Mouse (Mus musculus): ENCODE data around the gene Npr1. TPM values are rescaled to one million over a fixed set of nuclear protein-coding genes. Genes with fewer than 3 reads are reported as not detected.

The Npr1 gene
- total and polyA plus RNA-seq, 2 experiments from 2014 or later = 2.8 to 6.2 TPM

DNA sequence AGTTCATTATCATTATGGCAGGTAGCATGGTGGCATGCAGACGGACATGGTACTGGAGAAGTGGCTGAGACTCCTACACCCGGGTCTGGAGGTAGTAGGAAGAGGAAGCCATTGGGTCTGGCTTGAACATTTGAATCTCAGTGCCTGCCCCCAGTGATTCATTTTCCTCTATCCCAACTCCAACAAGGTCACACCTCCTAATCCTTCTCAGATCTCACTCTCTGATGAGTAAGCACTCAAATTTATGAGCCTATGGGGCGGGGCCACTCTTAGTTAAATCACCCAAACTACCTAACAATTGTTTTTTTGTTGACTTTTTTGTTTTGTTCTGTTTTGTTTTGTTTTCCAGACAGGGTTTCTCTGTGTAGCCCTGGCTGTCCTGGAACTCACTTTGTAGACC is 21.7 kb downstream of the Npr1 start:
- Histone ChIP-seq H3K4me3 (ENCODE audit: low read length) (no peak overlapping the region), H3K27me3 (ENCODE audit: insufficient read depth, low read length) (no peaks in the 10 kb centered on the region), H3K4me1 (ENCODE audit: insufficient read depth, low read length) (no peaks in the 10 kb centered on the region; the same call in 1 of the 2 replicates), H3K27ac (no peak overlapping the region), H3K9ac (replicated peaks; ENCODE audit: low read length) (no peak overlapping the region), H3K4me2 (ENCODE audit: low read depth, low read length) (no peak overlapping the region), H3K9me3 (ENCODE audit: low read length) (no peaks in the 10 kb centered on the region), H3K36me3 (ENCODE audit: insufficient read depth, low read length) (no peaks in the 10 kb centered on the region)
- no peak for TF ChIP-seq CTCF (IDR thresholded peaks at IDR 0.05; ENCODE audit: low read depth)
- 92% methylated on average over 3 of the region's 3 CpGs for WGBS
- ATAC-seq = no peak
- DNase-seq (ENCODE audit: low spot score) = no peak

- H3K4me3 ChIP-seq (ENCODE audit: low read length) = no peak overlapping the region
- DNase-seq (ENCODE audit: low spot score) (no peak), ATAC-seq (no peak)
- H3K36me3 ChIP-seq (ENCODE audit: insufficient read depth, low read length) = no peaks in the 10 kb centered on the region
- WGBS = 91% methylated on average over 2 of the region's 2 CpGs
- no peak overlapping the region for H3K9ac ChIP-seq (replicated peaks; ENCODE audit: low read length)
- no peaks in the 10 kb centered on the region for H3K4me1 ChIP-seq (ENCODE audit: insufficient read depth, low read length)
- H3K27ac ChIP-seq = no peak overlapping the region
- no peak overlapping the region for H3K4me2 ChIP-seq (ENCODE audit: low read depth, low read length)
- no peaks in the 10 kb centered on the region for H3K9me3 ChIP-seq (ENCODE audit: low read length)
- TF ChIP-seq CTCF (IDR thresholded peaks at IDR 0.05; ENCODE audit: low read depth) = no peak
- H3K27me3 ChIP-seq (ENCODE audit: insufficient read depth, low read length) = no peaks in the 10 kb centered on the region
Observed at GRCm38 (mm10) chr3:90440756-90441155, 24.9 kb downstream of the Npr1 start.

GRCm38 (mm10) chr3:90437131-90437530 is 28.5 kb downstream of the Npr1 start:
- Histone ChIP-seq H3K36me3 (ENCODE audit: insufficient read depth, low read length) (no peaks in the 10 kb centered on the region), H3K4me1 (ENCODE audit: insufficient read depth, low read length) (peaks cover 3% of the 10 kb centered on the region), H3K27ac (no peak overlapping the region), H3K9me3 (ENCODE audit: low read length) (no peaks in the 10 kb centered on the region), H3K9ac (replicated peaks; ENCODE audit: low read length) (no peak overlapping the region), H3K4me2 (ENCODE audit: low read depth, low read length) (no peak overlapping the region), H3K27me3 (ENCODE audit: insufficient read depth, low read length) (no peaks in the 10 kb centered on the region), H3K4me3 (ENCODE audit: low read length) (no peak overlapping the region)
- DNase-seq (ENCODE audit: low spot score) (no peak), ATAC-seq (no peak)
- 78% methylated on average over 4 of the region's 4 CpGs for WGBS
- no peak for TF ChIP-seq CTCF (IDR thresholded peaks at IDR 0.05; ENCODE audit: low read depth)

DNA sequence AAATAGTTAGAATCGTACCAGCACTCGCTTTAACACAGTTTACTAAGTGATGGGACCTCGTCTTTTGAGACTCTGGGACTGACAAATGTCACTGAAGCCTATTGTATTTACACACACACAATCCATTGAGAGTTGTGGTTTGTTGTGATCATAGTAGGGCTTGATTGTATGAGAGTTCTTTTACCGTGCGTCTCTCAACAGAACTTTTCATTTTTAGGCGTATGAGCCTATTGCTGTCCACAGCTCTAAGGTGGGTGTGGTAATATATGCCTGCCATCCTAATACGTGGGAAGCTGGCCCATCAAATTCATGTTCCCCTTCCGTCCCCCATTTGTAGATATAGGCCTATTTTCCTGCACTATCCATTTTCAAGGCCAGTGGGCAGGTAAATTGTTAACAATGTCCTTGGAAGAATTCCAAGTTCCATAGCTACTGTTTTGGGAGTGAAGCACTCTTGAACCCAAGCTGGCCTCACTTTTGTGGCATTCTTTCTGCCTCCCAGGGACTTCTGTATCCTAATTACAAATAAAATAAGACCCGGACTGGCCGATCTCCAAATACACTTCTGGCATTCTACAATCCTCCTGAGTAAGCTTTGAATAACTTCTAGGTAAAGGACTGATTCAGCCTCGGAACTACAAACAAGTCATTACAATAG is 31.5 kb downstream of the Npr1 start:
- peak overlapping the region; percentile 96; the same call in 1 of the 2 replicates for H3K27ac ChIP-seq
- ATAC-seq (no peak), DNase-seq (ENCODE audit: low spot score) (no peak)
- TF ChIP-seq CTCF (IDR thresholded peaks at IDR 0.05; ENCODE audit: low read depth) = no peak
- H3K36me3 ChIP-seq (ENCODE audit: insufficient read depth, low read length) = no peaks in the 10 kb centered on the region
- no peaks in the 10 kb centered on the region for H3K9me3 ChIP-seq (ENCODE audit: low read length)
- no peaks in the 10 kb centered on the region for H3K27me3 ChIP-seq (ENCODE audit: insufficient read depth, low read length)
- H3K4me3 ChIP-seq (ENCODE audit: low read length) = peak overlapping the region; percentile 80
- peak overlapping the region; percentile 91; the same call in 1 of the 2 replicates for H3K9ac ChIP-seq (replicated peaks; ENCODE audit: low read length)
- peaks cover 13% of the 10 kb centered on the region for H3K4me1 ChIP-seq (ENCODE audit: insufficient read depth, low read length)
- peak overlapping the region; percentile 99 for H3K4me2 ChIP-seq (ENCODE audit: low read depth, low read length)
- 52% methylated on average over 11 of the region's 11 CpGs for WGBS

- H3K9ac ChIP-seq (replicated peaks; ENCODE audit: low read length) = peak within 1 kb of the TSS; percentile 91
- H3K4me2 ChIP-seq (ENCODE audit: low read depth, low read length) = peak within 1 kb of the TSS; percentile 99
- ATAC-seq (peak; percentile 100), DNase-seq (ENCODE audit: low spot score) (peak; percentile 99)
- H3K4me1 ChIP-seq (ENCODE audit: insufficient read depth, low read length) = peaks cover 13% of the 10 kb centered on the region
- H3K36me3 ChIP-seq (ENCODE audit: insufficient read depth, low read length) = no peaks in the 10 kb centered on the region
- H3K27ac ChIP-seq = peak within 1 kb of the TSS; percentile 96
- WGBS = 1% methylated on average over 52 of the region's 52 CpGs
- TF ChIP-seq CTCF (IDR thresholded peaks at IDR 0.05; ENCODE audit: low read depth) = peak; percentile 23; the same call in 1 of the 2 replicates
- no peaks in the 10 kb centered on the region for H3K9me3 ChIP-seq (ENCODE audit: low read length)
- peak within 1 kb of the TSS; percentile 80 for H3K4me3 ChIP-seq (ENCODE audit: low read length)
- H3K27me3 ChIP-seq (ENCODE audit: insufficient read depth, low read length) = no peaks in the 10 kb centered on the region
Observed at GRCm38 (mm10) chr3:90433381-90434020, 32.2 kb downstream of the Npr1 start, which contains the start of gene Ints3. Gene Ints3 (minus strand): TSS chr3:90433622.

DNA sequence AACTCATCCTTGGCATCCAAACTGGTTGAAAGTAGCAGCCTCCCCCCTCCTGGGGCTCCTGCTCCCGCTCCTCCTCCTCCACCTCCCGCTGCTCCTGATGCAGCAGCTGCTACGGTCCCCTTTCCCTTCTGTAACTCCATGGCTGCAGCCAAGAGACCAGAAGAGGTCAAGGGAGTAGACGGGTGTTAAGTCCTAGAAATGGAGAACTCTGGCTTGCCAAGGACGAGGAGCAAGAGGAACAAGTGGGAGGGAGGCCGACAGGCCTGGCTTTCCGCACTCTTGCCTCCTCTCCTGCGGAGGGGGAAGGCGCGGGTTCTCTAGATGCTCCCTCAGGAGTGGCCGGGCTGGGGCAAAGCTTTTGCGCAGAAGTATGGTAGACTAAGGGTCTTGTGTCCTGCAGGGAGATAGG is 32.9 kb downstream of the Npr1 start:
- H3K4me3 ChIP-seq (ENCODE audit: low read length) = peak overlapping the region; percentile 80
- H3K9me3 ChIP-seq (ENCODE audit: low read length) = no peaks in the 10 kb centered on the region
- no peaks in the 10 kb centered on the region for H3K36me3 ChIP-seq (ENCODE audit: insufficient read depth, low read length)
- no peaks in the 10 kb centered on the region for H3K27me3 ChIP-seq (ENCODE audit: insufficient read depth, low read length)
- peak overlapping the region; percentile 99 for H3K4me2 ChIP-seq (ENCODE audit: low read depth, low read length)
- under 1% methylated on average over 12 of the region's 12 CpGs for WGBS
- TF ChIP-seq CTCF (IDR thresholded peaks at IDR 0.05; ENCODE audit: low read depth) = no peak
- H3K27ac ChIP-seq = peak overlapping the region; percentile 96
- peaks cover 13% of the 10 kb centered on the region for H3K4me1 ChIP-seq (ENCODE audit: insufficient read depth, low read length)
- DNase-seq (ENCODE audit: low spot score) (peak; percentile 38), ATAC-seq (no peak; the same call in 1 of the 2 replicates)
- H3K9ac ChIP-seq (replicated peaks; ENCODE audit: low read length) = peak overlapping the region; percentile 91

DNA sequence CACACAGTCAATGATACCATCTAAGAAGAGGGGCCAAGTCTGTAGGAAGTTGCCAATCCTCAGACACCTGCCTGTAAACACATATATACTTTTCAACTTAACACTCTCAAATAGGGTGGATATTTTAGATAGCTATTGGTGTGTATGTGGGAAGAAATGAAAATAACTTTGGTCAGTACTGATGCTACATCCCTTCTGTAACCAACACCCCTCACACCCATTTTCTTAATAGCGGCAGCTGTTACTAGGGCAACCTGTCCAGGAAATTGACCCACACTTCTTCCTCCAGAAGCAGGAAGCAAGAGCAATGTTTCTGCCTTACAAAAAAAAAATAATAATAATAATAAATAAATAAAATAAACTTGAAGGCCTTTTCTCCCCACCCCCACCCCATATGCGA is 33.3 kb downstream of the Npr1 start:
- peak overlapping the region; percentile 91 for H3K9ac ChIP-seq (replicated peaks; ENCODE audit: low read length)
- peak overlapping the region; percentile 96 for H3K27ac ChIP-seq
- H3K4me1 ChIP-seq (ENCODE audit: insufficient read depth, low read length) = peaks cover 13% of the 10 kb centered on the region
- no peak for DNase-seq (ENCODE audit: low spot score)
- H3K27me3 ChIP-seq (ENCODE audit: insufficient read depth, low read length) = no peaks in the 10 kb centered on the region
- WGBS = 1% methylated on average over 2 of the region's 2 CpGs
- H3K4me2 ChIP-seq (ENCODE audit: low read depth, low read length) = peak overlapping the region; percentile 99
- H3K4me3 ChIP-seq (ENCODE audit: low read length) = peak overlapping the region; percentile 80
- no peaks in the 10 kb centered on the region for H3K36me3 ChIP-seq (ENCODE audit: insufficient read depth, low read length)
- ATAC-seq = no peak
- no peak for TF ChIP-seq CTCF (IDR thresholded peaks at IDR 0.05; ENCODE audit: low read depth)
- no peaks in the 10 kb centered on the region for H3K9me3 ChIP-seq (ENCODE audit: low read length)

All from hindbrain, postnatal 0 days (tissue).